Mouse (Mus musculus): ENCODE results near the gene Ppp1r36. TPM values are rescaled to one million over a fixed set of nuclear protein-coding genes. Genes with fewer than 3 reads are reported as not detected.

Ppp1r36 gene
- total and polyA plus RNA-seq, 2 experiments from 2014 or later: 0.52 to 2.7 TPM

- ATAC-seq (no peak), DNase-seq (ENCODE audit: low spot score) (no peak)
- Histone ChIP-seq H3K4me1 (ENCODE audit: insufficient read depth, low read length) (no peaks in the 10 kb centered on the region), H3K27ac (no peak overlapping the region), H3K4me2 (ENCODE audit: low read depth, low read length) (no peak overlapping the region), H3K27me3 (ENCODE audit: insufficient read depth, low read length) (no peaks in the 10 kb centered on the region), H3K9me3 (ENCODE audit: low read length) (no peaks in the 10 kb centered on the region), H3K4me3 (ENCODE audit: low read length) (no peak overlapping the region), H3K36me3 (ENCODE audit: insufficient read depth, low read length) (no peaks in the 10 kb centered on the region), H3K9ac (replicated peaks; ENCODE audit: low read length) (no peak overlapping the region)
- TF ChIP-seq CTCF (IDR thresholded peaks at IDR 0.05; ENCODE audit: low read depth): no peak
- WGBS: 83% methylated on average over 3 of the region's 3 CpGs
Measured at GRCm38 (mm10) chr12:76391595-76392271, 25.6 kb upstream of the Ppp1r36 start.

- Histone ChIP-seq H3K4me3 (ENCODE audit: low read length) (no peak overlapping the region), H3K4me1 (ENCODE audit: insufficient read depth, low read length) (no peaks in the 10 kb centered on the region), H3K36me3 (ENCODE audit: insufficient read depth, low read length) (no peaks in the 10 kb centered on the region), H3K27ac (no peak overlapping the region), H3K27me3 (ENCODE audit: insufficient read depth, low read length) (no peaks in the 10 kb centered on the region), H3K9ac (replicated peaks; ENCODE audit: low read length) (no peak overlapping the region), H3K4me2 (ENCODE audit: low read depth, low read length) (no peak overlapping the region), H3K9me3 (ENCODE audit: low read length) (no peaks in the 10 kb centered on the region)
- 81% methylated on average over 5 of the region's 5 CpGs for WGBS
- no peak for ATAC-seq
- no peak for DNase-seq (ENCODE audit: low spot score)
- TF ChIP-seq CTCF (IDR thresholded peaks at IDR 0.05; ENCODE audit: low read depth): no peak
Measured at GRCm38 (mm10) chr12:76392979-76393378, 24.4 kb upstream of the Ppp1r36 start.

- no peak overlapping the region for H3K9ac ChIP-seq (replicated peaks; ENCODE audit: low read length)
- no peaks in the 10 kb centered on the region for H3K4me1 ChIP-seq (ENCODE audit: insufficient read depth, low read length)
- DNase-seq (ENCODE audit: low spot score) (no peak), ATAC-seq (no peak)
- H3K36me3 ChIP-seq (ENCODE audit: insufficient read depth, low read length): no peaks in the 10 kb centered on the region
- TF ChIP-seq CTCF (IDR thresholded peaks at IDR 0.05; ENCODE audit: low read depth): no peak
- H3K27ac ChIP-seq: no peak overlapping the region
- H3K4me2 ChIP-seq (ENCODE audit: low read depth, low read length): no peak overlapping the region
- no peaks in the 10 kb centered on the region for H3K9me3 ChIP-seq (ENCODE audit: low read length)
- H3K27me3 ChIP-seq (ENCODE audit: insufficient read depth, low read length): no peaks in the 10 kb centered on the region
- no peak overlapping the region for H3K4me3 ChIP-seq (ENCODE audit: low read length)
- WGBS: 90% methylated on average over 5 of the region's 5 CpGs
Measured at GRCm38 (mm10) chr12:76397281-76397680, 20.1 kb upstream of the Ppp1r36 start.

GRCm38 (mm10) chr12:76401674-76402073, 15.7 kb upstream of the Ppp1r36 start:
- Histone ChIP-seq H3K9ac (replicated peaks; ENCODE audit: low read length) (no peak overlapping the region), H3K36me3 (ENCODE audit: insufficient read depth, low read length) (no peaks in the 10 kb centered on the region), H3K4me3 (ENCODE audit: low read length) (no peak overlapping the region), H3K27ac (no peak overlapping the region), H3K4me1 (ENCODE audit: insufficient read depth, low read length) (peaks cover 8% of the 10 kb centered on the region; the same call in 1 of the 2 replicates), H3K4me2 (ENCODE audit: low read depth, low read length) (no peak overlapping the region), H3K9me3 (ENCODE audit: low read length) (no peaks in the 10 kb centered on the region), H3K27me3 (ENCODE audit: insufficient read depth, low read length) (peaks cover 20% of the 10 kb centered on the region)
- ATAC-seq (no peak), DNase-seq (ENCODE audit: low spot score) (no peak)
- TF ChIP-seq CTCF (IDR thresholded peaks at IDR 0.05; ENCODE audit: low read depth): peak; percentile 36; the same call in 1 of the 2 replicates
- WGBS: 56% methylated on average over 3 of the region's 3 CpGs

GRCm38 (mm10) chr12:76402991-76403885, 14.1 kb upstream of the Ppp1r36 start:
- peaks cover 32% of the 10 kb centered on the region for H3K27me3 ChIP-seq (ENCODE audit: insufficient read depth, low read length)
- no peak for TF ChIP-seq CTCF (IDR thresholded peaks at IDR 0.05; ENCODE audit: low read depth)
- WGBS: 1% methylated on average over 53 of the region's 54 CpGs
- peak overlapping the region; percentile 80 for H3K4me2 ChIP-seq (ENCODE audit: low read depth, low read length)
- H3K9ac ChIP-seq (replicated peaks; ENCODE audit: low read length): peak overlapping the region; percentile 75
- H3K27ac ChIP-seq: peak overlapping the region; percentile 84
- H3K4me1 ChIP-seq (ENCODE audit: insufficient read depth, low read length): peaks cover 8% of the 10 kb centered on the region; the same call in 1 of the 2 replicates
- no peaks in the 10 kb centered on the region for H3K9me3 ChIP-seq (ENCODE audit: low read length)
- ATAC-seq (peak; percentile 88), DNase-seq (ENCODE audit: low spot score) (no peak)
- H3K4me3 ChIP-seq (ENCODE audit: low read length): peak overlapping the region; percentile 73
- H3K36me3 ChIP-seq (ENCODE audit: insufficient read depth, low read length): no peaks in the 10 kb centered on the region

- peaks cover 32% of the 10 kb centered on the region for H3K27me3 ChIP-seq (ENCODE audit: insufficient read depth, low read length)
- under 1% methylated on average over 53 of the region's 54 CpGs for WGBS
Measured at GRCm38 (mm10) chr12:76403886-76404537, 13.3 kb upstream of the Ppp1r36 start, which contains the start of gene Hspa2. Hspa2 (plus strand) TSS chr12:76404176.

More at GRCm38 (mm10) chr12:76403886-76404537, 13.3 kb upstream of the Ppp1r36 start, which contains the start of gene Hspa2:
- peak; percentile 100 for DNase-seq (ENCODE audit: low spot score)
- Histone ChIP-seq H3K4me2 (ENCODE audit: low read depth, low read length) (peak within 1 kb of the TSS; percentile 80), H3K4me1 (ENCODE audit: insufficient read depth, low read length) (peaks cover 8% of the 10 kb centered on the region; the same call in 1 of the 2 replicates), H3K9ac (replicated peaks; ENCODE audit: low read length) (peak within 1 kb of the TSS; percentile 75), H3K36me3 (ENCODE audit: insufficient read depth, low read length) (no peaks in the 10 kb centered on the region), H3K27ac (peak within 1 kb of the TSS; percentile 84), H3K4me3 (ENCODE audit: low read length) (peak within 1 kb of the TSS; percentile 73), H3K9me3 (ENCODE audit: low read length) (no peaks in the 10 kb centered on the region)
- peak; percentile 99 for ATAC-seq
- TF ChIP-seq CTCF (IDR thresholded peaks at IDR 0.05; ENCODE audit: low read depth): no peak

Measured in hindbrain, postnatal 0 days (tissue).